Mouse (Mus musculus) limb, embryonic 13.5 days (tissue): ENCODE results near the gene Dcbld2. TPM values are rescaled to one million over a fixed set of nuclear protein-coding genes. Genes with fewer than 3 reads are reported as not detected.

Experiments
- ATAC-seq: fragments of 200-750 bp; cut with Nextera tagmentation; 2 replicates; pipeline ENCODE4 v1.8.0; 2017; ENCODE audit warnings: low read depth, moderate number of reproducible peaks, moderate TSS enrichment; ENCODE audit not compliant: low FRiP score
- H3K27ac ChIP-seq: fragments of 300-500 bp; sonication (generic); 2 replicates; pipeline ENCODE4 v1.5.1; 2015; ENCODE audit warnings: inconsistent platforms, mild to moderate bottlenecking, moderate library complexity
- H3K27me3 ChIP-seq: fragments of 300-500 bp; sonication (generic); 2 replicates; pipeline ENCODE4 v1.6.1; 2015; ENCODE audit warnings: mild to moderate bottlenecking, inconsistent platforms
- H3K36me3 ChIP-seq: fragments of 300-500 bp; sonication (generic); 2 replicates; pipeline ENCODE4 v1.6.1; 2015; ENCODE audit warnings: inconsistent platforms, mild to moderate bottlenecking, moderate library complexity
- H3K4me1 ChIP-seq: fragments of 300-500 bp; sonication (generic); 2 replicates; pipeline ENCODE4 v1.6.1; 2015; ENCODE audit warnings: inconsistent platforms
- H3K4me2 ChIP-seq: fragments of 300-500 bp; sonication (generic); replicated peaks from 2 replicates; pipeline ENCODE4 v1.6.1; 2015; ENCODE audit warnings: inconsistent platforms, mild to moderate bottlenecking, moderate library complexity
- H3K4me3 ChIP-seq: fragments of 300-500 bp; sonication (generic); 2 replicates; pipeline ENCODE4 v1.5.1; 2015; ENCODE audit warnings: moderate library complexity, mild to moderate bottlenecking, inconsistent platforms
- H3K9ac ChIP-seq: fragments of 300-500 bp; sonication (generic); 2 replicates; pipeline ENCODE4 v1.6.1; 2015; ENCODE audit warnings: mild to moderate bottlenecking, inconsistent platforms
- H3K9me3 ChIP-seq: fragments of 300-500 bp; sonication (generic); 2 replicates; pipeline ENCODE4 v1.6.1; 2016; ENCODE audit warnings: inconsistent platforms
- WGBS: fragments of 180-500 bp; shearing (Covaris S2); methylation state at CpG from one replicate; pipeline ENCODE4 v1.1.7; 2015; 5-methylcytosine and 5-hydroxymethylcytosine counted together
- polyA plus RNA-seq: library from polyadenylated mRNA; unstranded; fragments of >200 nt; fragmentation: Nextera tagmentation; extraction: Ambion mirVana; gene quantifications from 2 replicates; pipeline ENCODE4 v1.2.1, GENCODE M21; 2015

Gene Dcbld2
- polyA plus RNA-seq, 1 experiment from 2014 or later: 5.5 TPM

GRCm38 (mm10) chr16:58474875-58475274 lies 66.6 kb downstream of the Dcbld2 start:
- 64% methylated on average over 3 of the region's 3 CpGs for WGBS
- no peak overlapping the region for H3K9ac ChIP-seq
- H3K27me3 ChIP-seq: no peaks in the 10 kb centered on the region
- H3K27ac ChIP-seq: no peak overlapping the region
- peaks cover 9% of the 10 kb centered on the region; the same call in 1 of the 2 replicates for H3K9me3 ChIP-seq
- H3K4me1 ChIP-seq: peaks cover 6% of the 10 kb centered on the region; the same call in 1 of the 2 replicates
- ATAC-seq: no peak
- H3K36me3 ChIP-seq: peaks cover 57% of the 10 kb centered on the region
- no peak overlapping the region for H3K4me2 ChIP-seq
- H3K4me3 ChIP-seq: no peak overlapping the region

GRCm38 (mm10) chr16:58475544-58476154 lies 67.4 kb downstream of the Dcbld2 start:
- no peak overlapping the region for H3K4me2 ChIP-seq
- no peak overlapping the region for H3K4me3 ChIP-seq
- no peak overlapping the region for H3K27ac ChIP-seq
- no peak overlapping the region for H3K9ac ChIP-seq
- peaks cover 9% of the 10 kb centered on the region; the same call in 1 of the 2 replicates for H3K9me3 ChIP-seq
- no peak for ATAC-seq
- 91% methylated on average over 3 of the region's 3 CpGs for WGBS
- peaks cover 7% of the 10 kb centered on the region; the same call in 1 of the 2 replicates for H3K4me1 ChIP-seq
- H3K27me3 ChIP-seq: no peaks in the 10 kb centered on the region
- H3K36me3 ChIP-seq: peaks cover 53% of the 10 kb centered on the region

GRCm38 (mm10) chr16:58476363-58476762 lies 68.1 kb downstream of the Dcbld2 start:
- H3K9me3 ChIP-seq: peaks cover 9% of the 10 kb centered on the region; the same call in 1 of the 2 replicates
- no peak overlapping the region; the same call in 1 of the 2 replicates for H3K27ac ChIP-seq
- H3K9ac ChIP-seq: no peak overlapping the region
- H3K36me3 ChIP-seq: peaks cover 56% of the 10 kb centered on the region
- H3K27me3 ChIP-seq: no peaks in the 10 kb centered on the region
- no peak overlapping the region for H3K4me2 ChIP-seq
- no peak overlapping the region for H3K4me3 ChIP-seq
- 67% methylated on average over 2 of the region's 2 CpGs for WGBS
- peaks cover 9% of the 10 kb centered on the region; the same call in 1 of the 2 replicates for H3K4me1 ChIP-seq
- ATAC-seq: no peak

GRCm38 (mm10) chr16:58479898-58480448 lies 71.7 kb downstream of the Dcbld2 start:
- no peak for ATAC-seq
- no peaks in the 10 kb centered on the region for H3K27me3 ChIP-seq
- peaks cover 16% of the 10 kb centered on the region; the same call in 1 of the 2 replicates for H3K4me1 ChIP-seq
- no peak overlapping the region for H3K4me2 ChIP-seq
- H3K36me3 ChIP-seq: peaks cover 32% of the 10 kb centered on the region
- H3K4me3 ChIP-seq: no peak overlapping the region
- H3K9me3 ChIP-seq: peaks cover 9% of the 10 kb centered on the region; the same call in 1 of the 2 replicates
- H3K27ac ChIP-seq: no peak overlapping the region
- no peak overlapping the region for H3K9ac ChIP-seq
- WGBS: 87% methylated on average over 4 of the region's 4 CpGs

- ATAC-seq: 0 out of 2 replicates have a peak, but pooled peaks have one; percentile 40
- no peak overlapping the region for H3K4me3 ChIP-seq
Measured at GRCm38 (mm10) chr16:58481219-58481905, 73.1 kb downstream of the Dcbld2 start.

GRCm38 (mm10) chr16:58481906-58482270 lies 73.6 kb downstream of the Dcbld2 start:
- H3K27me3 ChIP-seq: no peaks in the 10 kb centered on the region
- WGBS: 81% methylated on average over 5 of the region's 5 CpGs
- peaks cover 30% of the 10 kb centered on the region for H3K36me3 ChIP-seq
- no peak overlapping the region for H3K4me2 ChIP-seq
- no peak for ATAC-seq
- no peak overlapping the region for H3K9ac ChIP-seq
- H3K9me3 ChIP-seq: peaks cover 9% of the 10 kb centered on the region; the same call in 1 of the 2 replicates
- peaks cover 14% of the 10 kb centered on the region; the same call in 1 of the 2 replicates for H3K4me1 ChIP-seq
- H3K4me3 ChIP-seq: no peak overlapping the region
- H3K27ac ChIP-seq: no peak overlapping the region; the same call in 1 of the 2 replicates

More at GRCm38 (mm10) chr16:58481219-58481905, 73.1 kb downstream of the Dcbld2 start:
- H3K9ac ChIP-seq: no peak overlapping the region
- H3K4me2 ChIP-seq: no peak overlapping the region
- H3K27ac ChIP-seq: no peak overlapping the region
- peaks cover 9% of the 10 kb centered on the region; the same call in 1 of the 2 replicates for H3K9me3 ChIP-seq
- no peaks in the 10 kb centered on the region for H3K27me3 ChIP-seq
- H3K4me1 ChIP-seq: peaks cover 16% of the 10 kb centered on the region; the same call in 1 of the 2 replicates
- WGBS: 79% methylated on average over 9 of the region's 9 CpGs
- H3K36me3 ChIP-seq: peaks cover 30% of the 10 kb centered on the region

GRCm38 (mm10) chr16:58482296-58482695 lies 74.1 kb downstream of the Dcbld2 start:
- H3K27me3 ChIP-seq: no peaks in the 10 kb centered on the region
- H3K9ac ChIP-seq: no peak overlapping the region
- peaks cover 14% of the 10 kb centered on the region; the same call in 1 of the 2 replicates for H3K4me1 ChIP-seq
- no peak for ATAC-seq
- H3K36me3 ChIP-seq: peaks cover 30% of the 10 kb centered on the region
- peaks cover 9% of the 10 kb centered on the region; the same call in 1 of the 2 replicates for H3K9me3 ChIP-seq
- 71% methylated on average over 3 of the region's 3 CpGs for WGBS
- no peak overlapping the region for H3K4me2 ChIP-seq
- H3K4me3 ChIP-seq: no peak overlapping the region
- H3K27ac ChIP-seq: no peak overlapping the region; the same call in 1 of the 2 replicates

- Histone ChIP-seq H3K36me3 (peaks cover 23% of the 10 kb centered on the region; the same call in 1 of the 2 replicates), H3K9ac (no peak overlapping the region), H3K27ac (no peak overlapping the region), H3K4me1 (no peaks in the 10 kb centered on the region), H3K27me3 (no peaks in the 10 kb centered on the region), H3K4me3 (no peak overlapping the region), H3K4me2 (no peak overlapping the region), H3K9me3 (no peaks in the 10 kb centered on the region)
- WGBS: 86% methylated on average over 6 of the region's 6 CpGs
- no peak for ATAC-seq
Measured at GRCm38 (mm10) chr16:58487861-58488260, 79.6 kb downstream of the Dcbld2 start.

GRCm38 (mm10) chr16:58496791-58497190 lies 88.5 kb downstream of the Dcbld2 start:
- no peak overlapping the region for H3K9ac ChIP-seq
- H3K4me2 ChIP-seq: no peak overlapping the region
- H3K27ac ChIP-seq: no peak overlapping the region
- no peak for ATAC-seq
- no peak overlapping the region for H3K4me3 ChIP-seq
- peaks cover 10% of the 10 kb centered on the region; the same call in 1 of the 2 replicates for H3K36me3 ChIP-seq
- H3K27me3 ChIP-seq: no peaks in the 10 kb centered on the region
- H3K9me3 ChIP-seq: no peaks in the 10 kb centered on the region
- H3K4me1 ChIP-seq: peaks cover 24% of the 10 kb centered on the region

- H3K4me1 ChIP-seq: peaks cover 36% of the 10 kb centered on the region
- no peak overlapping the region for H3K27ac ChIP-seq
- no peak overlapping the region for H3K9ac ChIP-seq
- 77% methylated on average over 9 of the region's 9 CpGs for WGBS
- no peak overlapping the region for H3K4me3 ChIP-seq
- no peak for ATAC-seq
- H3K4me2 ChIP-seq: no peak overlapping the region
- no peaks in the 10 kb centered on the region for H3K9me3 ChIP-seq
- H3K27me3 ChIP-seq: no peaks in the 10 kb centered on the region
- peaks cover 5% of the 10 kb centered on the region; the same call in 1 of the 2 replicates for H3K36me3 ChIP-seq
Measured at GRCm38 (mm10) chr16:58497886-58498713, 89.9 kb downstream of the Dcbld2 start.

- Histone ChIP-seq H3K36me3 (peaks cover 3% of the 10 kb centered on the region; the same call in 1 of the 2 replicates), H3K9ac (no peak overlapping the region), H3K9me3 (no peaks in the 10 kb centered on the region), H3K27ac (no peak overlapping the region), H3K4me2 (no peak overlapping the region), H3K4me3 (no peak overlapping the region), H3K27me3 (no peaks in the 10 kb centered on the region), H3K4me1 (peaks cover 36% of the 10 kb centered on the region)
- 50% methylated on average over 1 of the region's 1 CpGs for WGBS
- ATAC-seq: no peak
Measured at GRCm38 (mm10) chr16:58499172-58499584, 90.9 kb downstream of the Dcbld2 start.
